Mouse (Mus musculus): Measurements from ENCODE around the gene Btnl9. TPM values are rescaled to one million over a fixed set of nuclear protein-coding genes. Genes with fewer than 3 reads are reported as not detected.

The Btnl9 gene
- polyA plus RNA-seq (2012; rRNA removed), result 0.04 TPM in 1 of 2 replicates, not detected in the other

- 0 out of 2 replicates have a peak, but pooled peaks cover 1% of the 10 kb centered on the region for H3K4me1 ChIP-seq (ENCODE audit: control insufficient read depth, insufficient read depth, low read length)
- no peak within 1 kb of the TSS for H3K4me3 ChIP-seq (ENCODE audit: insufficient read depth, low read length)
- no peak within 1 kb of the TSS for H3K27ac ChIP-seq (ENCODE audit: insufficient read depth, low read length)
- no peak for TF ChIP-seq CTCF (IDR thresholded peaks at IDR 0.05; ENCODE audit: extremely low read depth, insufficient read depth, low read length)
- no peak for TF ChIP-seq POLR2A (IDR thresholded peaks at IDR 0.05; ENCODE audit: extremely low read depth, insufficient read depth, low read length)
Observed at GRCm38 (mm10) chr11:49186955-49187488, at the start of gene Btnl9. Gene Btnl9, minus strand, starts transcription at chr11:49187159.

DNA sequence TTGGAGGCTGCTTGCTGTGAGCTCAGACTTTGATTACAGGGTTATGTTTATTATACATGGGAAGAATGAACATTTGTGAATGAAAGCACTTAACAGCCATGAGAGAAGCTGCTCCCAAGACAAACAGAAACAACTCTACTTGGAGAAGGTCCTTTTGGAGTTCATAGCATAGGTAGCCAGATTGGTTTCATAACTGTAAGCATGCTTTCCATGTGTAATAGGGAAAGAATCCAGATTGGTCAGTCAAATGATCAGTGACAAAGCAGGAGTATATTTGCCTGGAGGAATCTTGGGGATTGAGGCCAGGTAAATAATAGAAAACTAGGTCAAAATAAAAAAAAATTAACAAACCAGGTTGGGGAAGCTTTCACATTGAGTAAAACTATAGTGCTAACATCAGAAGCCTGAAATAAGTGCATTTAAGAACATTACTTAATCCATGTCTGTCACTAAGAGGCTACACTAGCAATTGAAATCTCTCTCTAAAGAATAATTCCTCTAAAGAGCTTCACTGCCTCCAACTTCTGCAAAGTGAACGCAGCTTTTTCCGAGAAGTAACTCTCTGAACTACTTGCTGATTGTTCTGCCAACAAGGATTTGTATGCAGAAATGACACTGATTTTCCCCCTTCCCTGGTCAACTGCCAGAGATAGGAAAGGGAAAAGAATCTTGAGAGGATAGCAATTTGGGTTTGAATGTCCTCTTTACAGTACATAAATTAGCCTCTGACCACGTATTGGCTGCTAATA lies 48.7 kb upstream of the Btnl9 start:
- H3K4me3 ChIP-seq (ENCODE audit: insufficient read depth, low read length), result no peak overlapping the region
- TF ChIP-seq POLR2A (IDR thresholded peaks at IDR 0.05; ENCODE audit: extremely low read depth, insufficient read depth, low read length) (no peak), CTCF (IDR thresholded peaks at IDR 0.05; ENCODE audit: extremely low read depth, insufficient read depth, low read length) (no peak)
- H3K4me1 ChIP-seq (ENCODE audit: control insufficient read depth, insufficient read depth, low read length), result no peaks in the 10 kb centered on the region
- H3K27ac ChIP-seq (ENCODE audit: insufficient read depth, low read length), result no peak overlapping the region

- TF ChIP-seq CTCF (IDR thresholded peaks at IDR 0.05; ENCODE audit: extremely low read depth, insufficient read depth, low read length) (no peak), POLR2A (IDR thresholded peaks at IDR 0.05; ENCODE audit: extremely low read depth, insufficient read depth, low read length) (no peak)
Observed at GRCm38 (mm10) chr11:49232781-49233180, 45.8 kb upstream of the Btnl9 start.

DNA sequence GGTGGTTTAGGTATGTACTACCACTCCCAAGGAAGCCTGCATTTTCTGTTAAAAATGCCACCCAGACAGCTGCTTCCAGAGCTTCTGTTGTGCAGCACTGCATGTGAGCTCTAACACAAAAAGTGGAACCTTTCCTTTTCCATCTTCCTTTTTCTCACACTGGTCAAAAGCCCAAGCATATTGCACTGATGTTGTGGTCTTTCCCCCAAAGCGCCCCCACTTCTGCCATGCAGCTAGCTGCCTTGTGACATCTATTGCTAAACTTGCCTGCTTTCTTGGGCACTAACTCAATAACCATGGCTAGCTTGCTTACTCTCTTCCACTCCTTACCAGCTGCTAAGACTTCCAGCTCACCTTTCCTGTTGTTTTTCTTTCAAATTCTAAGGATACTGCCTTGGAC lies 37.5 kb upstream of the Btnl9 start:
- TF ChIP-seq CTCF (IDR thresholded peaks at IDR 0.05; ENCODE audit: extremely low read depth, insufficient read depth, low read length) (no peak), POLR2A (IDR thresholded peaks at IDR 0.05; ENCODE audit: extremely low read depth, insufficient read depth, low read length) (no peak)
- Histone ChIP-seq H3K4me1 (ENCODE audit: control insufficient read depth, insufficient read depth, low read length) (no peaks in the 10 kb centered on the region), H3K27ac (ENCODE audit: insufficient read depth, low read length) (no peak overlapping the region), H3K4me3 (ENCODE audit: insufficient read depth, low read length) (no peak overlapping the region)

More at GRCm38 (mm10) chr11:49232781-49233180, 45.8 kb upstream of the Btnl9 start:
- H3K27ac ChIP-seq (ENCODE audit: insufficient read depth, low read length), result no peak overlapping the region
- H3K4me3 ChIP-seq (ENCODE audit: insufficient read depth, low read length), result no peak overlapping the region
- no peaks in the 10 kb centered on the region for H3K4me1 ChIP-seq (ENCODE audit: control insufficient read depth, insufficient read depth, low read length)

GRCm38 (mm10) chr11:49219271-49219670 lies 32.3 kb upstream of the Btnl9 start:
- no peak overlapping the region for H3K27ac ChIP-seq (ENCODE audit: insufficient read depth, low read length)
- TF ChIP-seq POLR2A (IDR thresholded peaks at IDR 0.05; ENCODE audit: extremely low read depth, insufficient read depth, low read length), result no peak
- no peak for TF ChIP-seq CTCF (IDR thresholded peaks at IDR 0.05; ENCODE audit: extremely low read depth, insufficient read depth, low read length)

DNA sequence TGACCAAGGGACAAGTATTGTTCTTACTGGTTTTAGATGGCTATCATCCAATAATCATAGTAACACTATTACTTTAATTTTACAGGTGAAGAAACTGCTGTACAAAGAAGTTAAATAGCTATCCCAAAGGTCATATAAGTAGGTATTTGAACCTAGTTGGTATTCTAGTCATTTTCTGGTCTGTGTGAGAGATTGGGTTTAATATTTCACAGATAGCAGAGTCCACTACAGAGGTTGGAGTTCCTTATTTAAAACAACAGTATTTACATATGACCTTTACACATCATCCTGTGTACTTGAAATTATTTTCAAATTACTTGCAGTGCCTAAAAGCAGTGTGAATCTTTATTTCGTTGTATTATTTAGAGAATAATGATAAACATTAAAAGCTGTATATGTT lies 26.5 kb upstream of the Btnl9 start:
- Histone ChIP-seq H3K27ac (ENCODE audit: insufficient read depth, low read length) (no peak overlapping the region), H3K4me1 (ENCODE audit: control insufficient read depth, insufficient read depth, low read length) (peaks cover 3% of the 10 kb centered on the region), H3K4me3 (ENCODE audit: insufficient read depth, low read length) (no peak overlapping the region)
- TF ChIP-seq POLR2A (IDR thresholded peaks at IDR 0.05; ENCODE audit: extremely low read depth, insufficient read depth, low read length), result no peak
- TF ChIP-seq CTCF (IDR thresholded peaks at IDR 0.05; ENCODE audit: extremely low read depth, insufficient read depth, low read length), result no peak

More at GRCm38 (mm10) chr11:49219271-49219670, 32.3 kb upstream of the Btnl9 start:
- no peaks in the 10 kb centered on the region for H3K4me1 ChIP-seq (ENCODE audit: control insufficient read depth, insufficient read depth, low read length)
- no peak overlapping the region for H3K4me3 ChIP-seq (ENCODE audit: insufficient read depth, low read length)

- H3K4me3 ChIP-seq (ENCODE audit: insufficient read depth, low read length), result no peak overlapping the region
- TF ChIP-seq CTCF (IDR thresholded peaks at IDR 0.05; ENCODE audit: extremely low read depth, insufficient read depth, low read length) (no peak), POLR2A (IDR thresholded peaks at IDR 0.05; ENCODE audit: extremely low read depth, insufficient read depth, low read length) (no peak)
- H3K27ac ChIP-seq (ENCODE audit: insufficient read depth, low read length), result no peak overlapping the region
- H3K4me1 ChIP-seq (ENCODE audit: control insufficient read depth, insufficient read depth, low read length), result peaks cover 3% of the 10 kb centered on the region
Observed at GRCm38 (mm10) chr11:49212577-49212976, 25.6 kb upstream of the Btnl9 start.

DNA sequence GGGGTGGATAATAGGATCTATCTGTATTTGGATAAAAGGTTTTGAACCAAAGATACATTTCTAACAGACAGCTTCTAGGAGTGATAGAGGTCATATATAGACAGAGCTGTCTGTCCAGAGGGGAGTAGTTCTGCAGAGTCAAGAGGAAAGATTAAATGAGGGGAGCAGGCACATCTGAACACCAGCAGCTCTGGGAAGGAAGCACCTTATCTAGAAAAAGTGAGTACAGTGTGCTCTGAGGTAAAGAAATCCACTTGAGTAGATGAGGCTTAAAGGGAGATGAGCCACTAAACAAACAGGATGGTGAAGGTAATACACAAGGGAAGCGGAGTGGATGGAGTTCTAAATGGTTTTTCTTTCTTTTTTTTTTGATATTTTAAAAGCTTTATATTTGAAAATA lies 20.5 kb upstream of the Btnl9 start:
- Histone ChIP-seq H3K4me3 (ENCODE audit: insufficient read depth, low read length) (no peak overlapping the region), H3K4me1 (ENCODE audit: control insufficient read depth, insufficient read depth, low read length) (peaks cover 3% of the 10 kb centered on the region), H3K27ac (ENCODE audit: insufficient read depth, low read length) (no peak overlapping the region)
- TF ChIP-seq CTCF (IDR thresholded peaks at IDR 0.05; ENCODE audit: extremely low read depth, insufficient read depth, low read length), result no peak
- TF ChIP-seq POLR2A (IDR thresholded peaks at IDR 0.05; ENCODE audit: extremely low read depth, insufficient read depth, low read length), result no peak

DNA sequence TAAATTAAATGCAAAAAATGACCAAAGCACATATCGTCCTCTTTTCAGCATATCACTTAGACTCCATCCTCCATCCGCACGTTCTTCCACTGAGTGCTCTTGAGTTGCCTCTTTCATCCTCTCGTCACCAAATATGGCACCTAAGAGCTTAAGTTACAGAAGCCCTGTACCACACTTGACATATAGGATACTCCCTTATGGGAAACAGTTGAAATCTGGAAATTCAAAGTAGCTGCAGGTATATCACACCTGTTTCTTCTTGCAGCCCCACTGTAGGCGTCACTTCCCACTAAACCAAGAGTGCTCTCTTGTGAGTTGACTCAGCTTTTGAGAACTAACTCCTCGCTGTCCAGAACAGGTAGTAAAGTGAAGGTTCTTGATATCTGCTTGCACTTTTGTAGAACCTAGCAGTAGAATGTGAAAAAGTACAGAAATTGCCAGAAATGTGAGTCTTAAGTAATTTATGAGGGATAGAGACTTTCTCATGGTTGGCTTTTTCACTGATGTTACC lies 18.2 kb upstream of the Btnl9 start:
- no peak for TF ChIP-seq POLR2A (IDR thresholded peaks at IDR 0.05; ENCODE audit: extremely low read depth, insufficient read depth, low read length)
- no peak for TF ChIP-seq CTCF (IDR thresholded peaks at IDR 0.05; ENCODE audit: extremely low read depth, insufficient read depth, low read length)
- H3K27ac ChIP-seq (ENCODE audit: insufficient read depth, low read length), result no peak overlapping the region
- H3K4me3 ChIP-seq (ENCODE audit: insufficient read depth, low read length), result no peak overlapping the region
- peaks cover 1% of the 10 kb centered on the region; the same call in 1 of the 2 replicates for H3K4me1 ChIP-seq (ENCODE audit: control insufficient read depth, insufficient read depth, low read length)

Measured in cortical plate, adult 2 months (tissue).